Mouse (Mus musculus) E14TG2a.4 (cell line): ENCODE measurements at regions not wholly inside any gene's neighbourhood (a gene's known extent, or its start where the extent isn't known, plus 50 kb on each side); places are given as distances from the start of the nearest gene placed in this dataset.

Experiments
- CTCF ChIP-seq: conservative IDR thresholded peaks from 2 replicates; pipeline ENCODE4 v1.5.1; 2014; ENCODE audit warnings: low read length
- NANOG ChIP-seq: IDR thresholded peaks from 2 replicates; pipeline ENCODE4 v1.6.1; 2014; ENCODE audit warnings: borderline replicate concordance, low read length, mixed read lengths
- POU5F1 ChIP-seq: IDR thresholded peaks from 2 replicates; pipeline ENCODE4 v1.6.1; 2014; ENCODE audit warnings: low read length, borderline replicate concordance

DNA sequence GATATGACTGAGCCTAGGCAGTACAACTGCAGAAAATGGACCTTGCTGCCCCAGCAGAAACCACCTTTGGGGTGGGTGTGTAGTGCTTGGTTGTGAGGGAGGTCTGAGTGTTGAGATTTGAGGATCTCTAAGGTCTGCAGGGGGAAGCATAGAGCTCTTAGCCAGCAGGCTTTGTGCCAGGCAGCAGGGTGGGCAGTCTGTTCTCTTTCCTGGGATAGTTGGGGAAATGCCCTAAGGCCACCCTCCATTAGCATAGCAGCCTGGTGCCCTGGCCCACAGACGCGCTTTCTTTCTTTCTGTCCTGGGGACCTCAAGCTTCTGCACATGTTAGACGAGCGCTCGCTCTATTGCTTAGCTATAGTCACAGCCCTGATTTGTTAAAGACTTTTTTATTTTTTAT lies 91.4 kb upstream of the Eef2kmt start:
- TF ChIP-seq CTCF (no peak), POU5F1 (no peak), NANOG (no peak)
